Mouse (Mus musculus): ENCODE measurements around the gene Ceacam19.

- no peak for TF ChIP-seq GATA1 (IDR thresholded peaks at IDR 0.05; ENCODE audit: borderline replicate concordance, low read length)
- no peak for TF ChIP-seq FLI1 (IDR thresholded peaks at IDR 0.05; ENCODE audit: low read length)
Measured at GRCm38 (mm10) chr7:19875948-19876682, 11.7 kb downstream of the Ceacam19 start.

Data from megakaryocyte, embryonic 14.5 days (primary cell).